Mouse (Mus musculus): Measurements from ENCODE around the gene Gm36864.

- TF ChIP-seq CTCF (IDR thresholded peaks at IDR 0.05; ENCODE audit: borderline replicate concordance, control insufficient read depth, extremely low read depth, insufficient read depth, low read length, poor library complexity) = no peak
- no peak for TF ChIP-seq POLR2A (IDR thresholded peaks at IDR 0.05; ENCODE audit: control insufficient read depth, extremely low read depth, insufficient read depth, low read length, poor library complexity)
Measured at GRCm38 (mm10) chr7:44244080-44244479, 8.1 kb downstream of the Gm36864 start.

Measured in thymus, adult 2 months (tissue).